Mouse (Mus musculus) C2C12 (cell line): Measurements from ENCODE around the gene Sh3glb2. TPM values are rescaled to one million over a fixed set of nuclear protein-coding genes. Genes with fewer than 3 reads are reported as not detected.
A peak's percentile ranks its signal among the peaks of the same experiment; 100 is the strongest.

ENCODE experiments used
- H3K27me3 ChIP-seq: one replicate; pipeline ENCODE4 v1.6.1; 2011; ENCODE audit not compliant: control insufficient read depth, insufficient read depth, insufficient read length
- H3K36me3 ChIP-seq: one replicate; pipeline ENCODE4 v1.6.1; 2011; ENCODE audit not compliant: control insufficient read depth, insufficient read depth
- H3K4me3 ChIP-seq: one replicate; pipeline ENCODE4 v1.5.1; 2011; ENCODE audit warnings: mild to moderate bottlenecking, control low read depth; ENCODE audit not compliant: poor library complexity, insufficient read depth, severe bottlenecking
- H3K79me2 ChIP-seq: one replicate; pipeline ENCODE4 v1.6.1; 2011; ENCODE audit not compliant: control insufficient read depth, insufficient read depth
- H3K79me3 ChIP-seq: one replicate; pipeline ENCODE4 v1.6.1; 2011; ENCODE audit warnings: low read depth, control low read depth
- H3ac ChIP-seq: one replicate; pipeline ENCODE3; 2011; ENCODE audit warnings: low read depth; ENCODE audit not compliant: control insufficient read depth, insufficient read length
- CEBPB ChIP-seq: IDR thresholded peaks from one replicate; pipeline ENCODE4 v1.6.1; 2011; ENCODE audit warnings: low read depth, mild to moderate bottlenecking, control low read depth, moderate library complexity
- CTCF ChIP-seq: IDR thresholded peaks from one replicate; pipeline ENCODE4 v1.5.1; 2011; ENCODE audit not compliant: control insufficient read depth, insufficient read depth, insufficient read length
- FOSL1 ChIP-seq: IDR thresholded peaks from one replicate; pipeline ENCODE4 v1.8.0; 2011; ENCODE audit warnings: mild to moderate bottlenecking, low read length; ENCODE audit not compliant: poor library complexity, insufficient read depth, severe bottlenecking
- MAX ChIP-seq: IDR thresholded peaks from one replicate; pipeline ENCODE4 v1.6.1; 2011; ENCODE audit warnings: mild to moderate bottlenecking, control low read depth
- MYOD1 ChIP-seq: IDR thresholded peaks from one replicate; pipeline ENCODE4 v1.6.1; 2011; ENCODE audit warnings: low read depth; ENCODE audit not compliant: control insufficient read depth, insufficient read length
- MYOG ChIP-seq: IDR thresholded peaks from one replicate; pipeline ENCODE4 v1.6.1; 2011; ENCODE audit not compliant: control insufficient read depth, insufficient read length; ENCODE audit errors: extremely low read depth
- USF1 ChIP-seq: IDR thresholded peaks from one replicate; pipeline ENCODE4 v1.6.1; 2011; ENCODE audit warnings: low read depth, mild to moderate bottlenecking, control low read depth, moderate library complexity
- polyA plus RNA-seq: library from polyadenylated mRNA; unstranded; fragments of >200 nt; fragmentation: generic; extraction: Trizol; gene quantifications from one replicate; pipeline ENCODE4 v1.2.1, GENCODE M21; 2012; ENCODE audit warnings: missing spikeins

Gene Sh3glb2
- polyA plus RNA-seq, 1 experiment = 60.0 TPM

- Histone ChIP-seq H3K79me3 (no peaks in the 10 kb centered on the region), H3K79me2 (no peaks in the 10 kb centered on the region), H3K27me3 (no peaks in the 10 kb centered on the region), H3K36me3 (peaks cover 50% of the 10 kb centered on the region), H3K4me3 (no peak overlapping the region), H3ac (no peak overlapping the region)
- no peak for TF ChIP-seq FOSL1
- no peak for TF ChIP-seq MAX
- TF ChIP-seq USF1 = no peak
- no peak for TF ChIP-seq CEBPB
- TF ChIP-seq MYOD1 = no peak
- no peak for TF ChIP-seq CTCF
- TF ChIP-seq MYOG = no peak
These were observed 18.6 kb upstream of the Sh3glb2 start for GRCm38 (mm10) chr2:30377721-30378120.

- H3K79me3 ChIP-seq = no peaks in the 10 kb centered on the region
- H3K4me3 ChIP-seq = no peak overlapping the region
- peaks cover 57% of the 10 kb centered on the region for H3K36me3 ChIP-seq
- TF ChIP-seq MAX (no peak), MYOD1 (no peak), MYOG (no peak), FOSL1 (no peak), USF1 (no peak), CTCF (no peak), CEBPB (no peak)
- H3ac ChIP-seq = no peak overlapping the region
- H3K27me3 ChIP-seq = no peaks in the 10 kb centered on the region
- H3K79me2 ChIP-seq = no peaks in the 10 kb centered on the region
These were observed 16.8 kb upstream of the Sh3glb2 start for GRCm38 (mm10) chr2:30375893-30376292.

- H3K36me3 ChIP-seq = peaks cover 61% of the 10 kb centered on the region
- TF ChIP-seq MAX (no peak), CTCF (no peak), FOSL1 (no peak), USF1 (no peak), MYOG (no peak), CEBPB (no peak), MYOD1 (no peak)
- no peaks in the 10 kb centered on the region for H3K79me3 ChIP-seq
- H3ac ChIP-seq = no peak overlapping the region
- H3K27me3 ChIP-seq = no peaks in the 10 kb centered on the region
- H3K79me2 ChIP-seq = no peaks in the 10 kb centered on the region
- no peak overlapping the region for H3K4me3 ChIP-seq
These were observed 13.6 kb upstream of the Sh3glb2 start for GRCm38 (mm10) chr2:30372726-30373125.

- peaks cover 11% of the 10 kb centered on the region for H3K79me2 ChIP-seq
These were observed 12.4 kb upstream of the Sh3glb2 start for GRCm38 (mm10) chr2:30371544-30371943.

GRCm38 (mm10) chr2:30366203-30366602 lies 7.1 kb upstream of the Sh3glb2 start:
- H3K36me3 ChIP-seq = peaks cover 31% of the 10 kb centered on the region

More at GRCm38 (mm10) chr2:30371544-30371943, 12.4 kb upstream of the Sh3glb2 start:
- TF ChIP-seq CEBPB = no peak
- TF ChIP-seq MAX = no peak
- TF ChIP-seq USF1 = no peak
- no peak for TF ChIP-seq MYOD1
- no peak for TF ChIP-seq MYOG
- no peak for TF ChIP-seq CTCF
- no peak for TF ChIP-seq FOSL1
- H3K27me3 ChIP-seq = no peaks in the 10 kb centered on the region
- no peak overlapping the region for H3K4me3 ChIP-seq
- peaks cover 62% of the 10 kb centered on the region for H3K36me3 ChIP-seq
- no peak overlapping the region for H3ac ChIP-seq
- peaks cover 5% of the 10 kb centered on the region for H3K79me3 ChIP-seq

GRCm38 (mm10) chr2:30365281-30366069 lies 6.3 kb upstream of the Sh3glb2 start:
- Histone ChIP-seq H3ac (peak overlapping the region; percentile 75), H3K4me3 (peak overlapping the region; percentile 90), H3K36me3 (peaks cover 24% of the 10 kb centered on the region), H3K79me3 (peaks cover 19% of the 10 kb centered on the region), H3K27me3 (no peaks in the 10 kb centered on the region), H3K79me2 (peaks cover 36% of the 10 kb centered on the region)
- TF ChIP-seq MAX = no peak
- TF ChIP-seq MYOD1 = no peak
- no peak for TF ChIP-seq FOSL1

More at GRCm38 (mm10) chr2:30366203-30366602, 7.1 kb upstream of the Sh3glb2 start:
- no peak for TF ChIP-seq USF1
- TF ChIP-seq CTCF = no peak
- TF ChIP-seq FOSL1 = no peak
- no peak for TF ChIP-seq CEBPB
- TF ChIP-seq MYOD1 = no peak
- no peak for TF ChIP-seq MYOG
- TF ChIP-seq MAX = no peak
- Histone ChIP-seq H3K79me2 (peaks cover 36% of the 10 kb centered on the region), H3K79me3 (peaks cover 19% of the 10 kb centered on the region), H3ac (no peak overlapping the region), H3K27me3 (no peaks in the 10 kb centered on the region), H3K4me3 (no peak overlapping the region)
